Mouse (Mus musculus) MN1 (cell line): ENCODE results near the gene Plod3.

Experiments
- DNase-seq: peaks from one replicate; pipeline ENCODE4 v3.0.0-alpha.2; 2016; ENCODE audit warnings: low spot score

Gene Plod3

DNA sequence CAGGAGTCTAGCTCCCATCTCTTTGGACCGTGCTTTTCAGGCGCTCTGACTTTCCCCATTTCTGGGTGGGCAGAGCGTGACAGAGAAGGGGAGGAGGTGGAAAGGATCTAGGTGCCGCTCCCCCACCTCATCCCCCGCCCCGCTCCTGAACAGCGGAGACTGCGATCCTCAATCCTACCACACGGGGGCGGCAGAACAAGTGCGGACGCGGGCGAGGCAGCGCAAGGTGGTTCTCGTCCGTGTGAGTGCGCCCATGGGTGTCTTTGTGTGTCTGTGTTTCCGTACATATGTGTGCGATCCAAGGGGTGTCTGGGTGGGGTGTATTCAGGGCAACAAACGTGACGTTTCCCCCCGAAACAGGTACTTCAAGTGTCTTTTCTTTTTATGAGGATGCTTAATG, 38.3 kb downstream of the Plod3 start:
- DNase-seq: peak; percentile 93

DNA sequence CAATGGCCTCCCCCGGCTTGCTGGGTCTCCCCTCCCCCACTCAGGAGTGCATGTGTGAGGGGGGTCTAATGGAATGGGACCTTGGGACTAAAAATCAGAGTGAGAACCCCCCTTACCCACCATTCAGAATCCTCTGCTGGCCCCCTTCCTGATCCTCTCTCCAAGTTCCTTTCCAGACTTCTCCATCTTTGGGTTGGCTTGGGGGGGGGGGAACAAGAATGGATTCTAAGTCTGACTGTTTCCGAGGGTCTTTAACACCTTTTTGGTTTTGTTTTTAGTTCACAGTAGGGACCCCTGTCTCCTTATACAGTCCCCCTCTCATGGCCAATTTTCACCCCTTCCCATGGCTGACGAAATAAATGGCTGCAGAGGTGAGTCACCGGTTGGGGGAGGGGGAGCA, 39.3 kb downstream of the Plod3 start, which contains the start of gene Vgf:
Gene Vgf, plus strand, starts transcription at position 301 of the 400 bp plus-strand sequence.
- DNase-seq: no peak

- peak; percentile 58 for DNase-seq
Measured at GRCm38 (mm10) chr5:137028561-137029272, 41.9 kb downstream of the Plod3 start.

GRCm38 (mm10) chr5:137029273-137029585, 42.4 kb downstream of the Plod3 start:
- no peak for DNase-seq

DNA sequence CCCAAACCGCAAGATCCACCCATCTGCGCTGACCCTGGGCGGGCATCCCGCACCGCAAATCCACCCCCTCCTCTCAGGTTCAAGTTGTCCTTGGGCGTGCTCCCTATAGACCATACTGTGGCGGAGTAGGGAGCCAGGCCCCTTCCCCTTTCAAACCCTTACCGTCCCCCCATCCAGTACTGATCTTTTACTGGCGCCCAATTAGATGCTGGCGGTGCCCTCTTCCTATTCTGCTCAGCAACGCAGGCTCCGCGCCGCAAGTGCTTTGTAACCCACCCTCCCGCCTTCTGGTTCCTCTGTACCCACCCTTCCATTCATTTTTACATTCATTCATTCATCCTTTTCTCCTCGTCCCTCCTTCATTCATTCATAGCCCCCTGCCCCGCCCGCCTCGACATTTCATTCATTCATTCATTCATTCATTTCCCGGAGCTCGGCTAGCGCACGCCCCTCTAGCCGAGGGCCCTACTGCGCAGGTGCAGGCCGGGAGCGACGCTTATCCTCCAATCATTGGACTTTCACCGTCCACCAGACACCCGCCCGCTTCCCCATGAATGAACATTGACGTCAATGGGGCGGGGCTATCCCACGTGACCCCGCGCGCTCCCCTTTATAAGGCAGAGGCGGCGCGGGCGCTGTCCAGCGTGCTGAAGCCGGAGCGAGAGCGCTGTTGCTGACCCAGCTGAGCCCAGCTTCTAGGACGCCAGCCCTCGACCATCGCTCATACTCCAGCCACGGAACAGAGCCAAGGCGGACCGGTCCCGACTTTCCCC, 43.0 kb downstream of the Plod3 start:
- DNase-seq: peak; percentile 100

- no peak for DNase-seq
Measured at GRCm38 (mm10) chr5:137030416-137030810, 43.6 kb downstream of the Plod3 start.

DNA sequence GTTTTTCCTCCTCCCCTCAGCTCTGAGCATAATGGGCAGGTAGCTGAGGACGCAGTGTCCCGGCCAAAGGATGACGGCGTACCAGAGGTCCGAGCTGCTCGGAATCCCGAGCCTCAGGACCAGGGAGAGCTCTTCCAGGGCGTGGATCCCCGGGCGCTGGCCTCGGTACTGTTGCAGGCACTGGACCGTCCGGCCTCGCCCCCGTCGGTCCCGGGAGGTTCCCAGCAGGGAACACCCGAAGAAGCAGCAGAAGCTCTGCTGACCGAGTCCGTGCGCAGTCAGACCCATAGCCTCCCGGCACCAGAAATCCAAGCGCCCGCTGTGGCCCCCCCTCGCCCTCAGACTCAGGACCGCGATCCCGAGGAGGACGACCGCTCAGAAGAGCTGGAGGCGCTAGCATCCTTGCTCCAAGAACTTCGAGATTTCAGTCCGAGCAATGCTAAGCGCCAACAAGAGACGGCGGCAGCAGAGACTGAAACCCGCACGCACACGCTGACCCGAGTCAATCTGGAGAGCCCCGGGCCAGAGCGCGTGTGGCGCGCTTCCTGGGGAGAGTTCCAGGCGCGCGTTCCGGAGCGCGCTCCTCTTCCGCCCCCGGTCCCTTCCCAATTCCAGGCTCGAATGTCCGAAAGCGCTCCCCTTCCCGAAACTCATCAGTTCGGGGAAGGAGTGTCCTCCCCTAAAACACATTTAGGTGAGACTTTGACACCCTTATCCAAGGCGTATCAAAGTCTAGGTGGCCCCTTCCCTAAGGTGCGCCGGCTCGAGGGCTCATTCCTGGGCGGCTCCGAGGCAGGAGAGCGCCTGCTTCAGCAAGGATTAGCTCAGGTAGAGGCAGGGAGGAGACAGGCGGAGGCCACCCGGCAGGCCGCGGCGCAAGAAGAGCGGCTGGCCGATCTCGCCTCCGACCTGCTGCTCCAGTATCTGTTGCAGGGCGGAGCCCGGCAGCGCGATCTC, 44.5 kb downstream of the Plod3 start:
- peak; percentile 68 for DNase-seq

DNA sequence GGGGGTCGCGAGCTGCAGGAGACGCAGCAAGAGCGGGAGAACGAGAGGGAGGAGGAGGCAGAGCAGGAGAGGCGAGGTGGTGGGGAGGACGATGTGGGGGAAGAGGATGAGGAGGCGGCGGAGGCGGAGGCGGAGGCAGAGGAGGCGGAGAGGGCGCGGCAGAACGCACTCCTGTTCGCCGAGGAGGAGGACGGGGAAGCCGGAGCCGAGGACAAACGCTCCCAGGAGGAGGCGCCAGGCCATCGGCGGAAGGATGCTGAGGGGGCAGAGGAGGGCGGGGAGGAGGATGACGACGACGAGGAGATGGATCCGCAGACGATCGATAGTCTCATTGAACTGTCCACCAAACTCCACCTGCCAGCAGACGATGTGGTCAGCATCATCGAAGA, 45.2 kb downstream of the Plod3 start:
- DNase-seq: peak; percentile 90

DNA sequence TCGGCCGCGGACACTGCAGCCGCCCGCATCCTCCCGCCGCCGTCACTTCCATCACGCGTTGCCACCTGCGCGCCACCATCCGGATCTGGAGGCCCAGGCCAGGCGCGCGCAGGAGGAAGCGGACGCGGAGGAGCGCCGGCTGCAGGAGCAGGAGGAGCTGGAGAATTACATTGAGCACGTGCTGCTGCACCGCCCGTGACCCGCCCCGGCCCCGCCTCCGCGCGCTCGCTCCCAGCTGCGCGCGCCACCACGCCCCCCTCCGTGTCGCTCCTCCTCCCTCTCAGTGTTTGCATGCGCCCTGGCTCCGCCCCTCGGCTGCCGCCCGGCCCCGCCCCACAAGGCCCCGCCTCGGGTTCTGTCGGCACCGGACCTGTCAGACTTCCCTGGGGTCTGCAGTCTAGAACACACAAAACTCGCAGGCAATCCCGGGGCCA, 45.8 kb downstream of the Plod3 start:
- peak; percentile 97 for DNase-seq

GRCm38 (mm10) chr5:137036211-137036610, 49.4 kb downstream of the Plod3 start:
- peak; percentile 56 for DNase-seq

DNA sequence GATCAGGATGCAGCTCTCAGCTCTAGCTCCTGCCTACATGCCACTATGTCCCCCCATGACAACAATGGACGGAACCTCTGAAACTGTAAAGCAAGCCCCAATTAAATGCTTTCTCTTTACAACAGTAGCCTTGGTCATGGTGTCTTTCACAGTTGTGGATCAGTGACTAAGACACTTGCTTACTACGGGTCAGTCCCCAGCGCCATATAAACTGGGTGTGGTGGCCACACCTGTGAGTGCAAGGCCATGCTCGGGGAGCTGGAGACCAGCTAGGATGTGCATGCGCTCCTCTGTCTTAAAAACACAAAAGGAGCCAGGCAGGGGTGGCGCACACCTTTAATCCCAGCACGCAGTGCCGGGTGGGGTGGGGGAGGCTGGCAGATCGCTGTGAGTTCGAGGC, 52.6 kb downstream of the Plod3 start:
- DNase-seq: no peak

DNA sequence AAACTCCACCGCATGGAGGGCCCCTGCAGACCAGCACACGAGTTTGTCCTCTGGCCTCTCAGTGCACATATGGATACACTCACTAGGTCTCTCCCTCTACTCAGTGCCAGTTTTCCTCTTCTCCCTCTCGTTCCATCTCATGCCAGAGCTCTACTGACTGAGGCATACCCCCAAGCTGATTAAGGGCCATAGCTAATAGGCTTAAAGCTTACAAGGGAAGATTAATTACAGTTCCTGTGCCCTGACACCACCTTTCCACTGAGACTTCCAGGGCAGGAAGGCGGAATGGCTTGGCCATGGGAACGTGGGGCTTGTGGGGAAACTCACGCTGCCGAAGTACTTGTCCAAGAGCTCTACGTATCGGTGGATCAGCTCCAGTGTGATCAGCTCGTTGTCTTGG, 54.6 kb downstream of the Plod3 start:
- no peak for DNase-seq

DNA sequence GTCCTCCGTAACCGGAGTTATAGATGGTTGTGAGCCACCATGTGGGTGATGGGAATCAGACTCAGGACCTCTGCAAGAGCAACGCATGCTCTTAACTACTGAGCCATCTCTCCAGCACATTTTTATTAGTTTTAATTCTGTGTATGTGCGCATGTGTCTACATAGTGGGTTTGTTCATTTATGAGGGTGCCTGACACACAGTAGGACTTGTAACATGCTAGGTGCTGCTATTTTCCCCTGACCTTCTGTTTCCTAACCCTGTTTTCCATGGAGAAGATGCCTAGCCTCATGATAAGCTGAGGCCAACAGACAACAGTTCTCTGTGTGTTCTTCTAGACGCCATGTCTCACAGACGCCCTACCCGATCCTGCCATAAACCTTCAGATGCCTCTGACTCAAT, 57.2 kb downstream of the Plod3 start:
- no peak for DNase-seq

DNA sequence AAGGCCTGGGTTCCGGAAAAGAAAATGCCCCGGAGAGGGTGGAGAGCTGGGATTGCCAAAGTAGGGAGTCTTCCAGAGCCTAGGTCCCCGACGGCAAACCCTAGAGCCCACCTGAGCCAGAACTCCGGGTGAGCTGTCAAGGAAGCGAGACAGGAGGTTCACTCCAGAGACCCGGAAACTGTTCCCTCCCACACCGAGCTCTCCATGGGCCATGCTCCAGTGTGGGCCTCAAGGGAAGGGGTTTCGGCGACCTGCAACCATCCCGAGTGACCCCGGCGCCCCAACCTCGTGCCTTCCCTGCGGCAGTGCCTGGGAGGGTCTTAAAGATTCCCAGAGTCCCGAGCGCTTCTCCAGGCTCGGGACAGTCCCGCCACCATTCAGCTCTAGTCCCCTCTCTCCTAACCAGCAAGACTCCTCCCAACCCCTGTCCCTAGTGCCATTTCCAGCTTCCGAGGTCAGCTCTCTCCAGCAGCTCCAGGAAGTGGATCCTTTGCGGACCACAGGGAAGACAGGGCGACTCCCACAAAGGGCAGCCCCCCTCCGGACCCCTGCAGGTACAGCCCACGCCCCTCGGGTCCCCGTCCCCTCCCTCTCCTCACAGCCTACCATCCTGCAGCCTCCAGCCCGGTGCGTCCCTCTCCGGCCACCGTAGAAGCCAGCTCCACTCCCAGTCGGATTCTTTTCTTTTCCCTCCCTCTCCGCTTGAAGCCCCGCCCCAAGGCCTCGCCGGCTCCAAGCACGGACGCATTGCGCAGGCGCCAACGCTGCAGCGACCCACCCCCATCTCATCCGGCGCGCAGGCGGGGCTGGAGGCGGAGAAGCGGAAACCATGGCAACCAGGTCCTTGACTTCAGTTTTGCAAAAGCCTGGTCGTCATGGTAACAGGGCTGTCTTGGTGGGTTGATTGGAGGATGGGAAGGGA, 58.8 kb downstream of the Plod3 start, which contains the start of gene Ap1s1:
Gene Ap1s1, minus strand, starts transcription at position 734 of the 922 bp plus-strand sequence.
- DNase-seq: peak; percentile 99
